Mouse (Mus musculus) forebrain, embryonic 13.5 days (tissue): Measurements from ENCODE around the gene Klf9. TPM values are rescaled to one million over a fixed set of nuclear protein-coding genes. Genes with fewer than 3 reads are reported as not detected.

Experiments used
- ATAC-seq: fragments of 200-750 bp; cut with Nextera tagmentation; 2 replicates; pipeline ENCODE4 v1.8.0; 2017
- H3K27ac ChIP-seq: fragments of 300-500 bp; sonication (generic); 2 replicates; pipeline ENCODE4 v1.5.1; 2015; ENCODE audit warnings: inconsistent platforms, mild to moderate bottlenecking, moderate library complexity
- H3K27me3 ChIP-seq: fragments of 300-500 bp; sonication (generic); 2 replicates; pipeline ENCODE4 v1.6.1; 2015; ENCODE audit warnings: mild to moderate bottlenecking, inconsistent platforms
- H3K36me3 ChIP-seq: fragments of 300-500 bp; sonication (generic); 2 replicates; pipeline ENCODE4 v1.6.1; 2015; ENCODE audit warnings: mild to moderate bottlenecking, inconsistent platforms; ENCODE audit not compliant: poor library complexity, severe bottlenecking
- H3K4me1 ChIP-seq: fragments of 300-500 bp; sonication (generic); 2 replicates; pipeline ENCODE4 v1.6.1; 2015; ENCODE audit warnings: inconsistent platforms
- H3K4me2 ChIP-seq: fragments of 300-500 bp; sonication (generic); 2 replicates; pipeline ENCODE4 v1.6.1; 2015; ENCODE audit warnings: inconsistent platforms, mild to moderate bottlenecking, moderate library complexity
- H3K4me3 ChIP-seq: fragments of 300-500 bp; sonication (generic); 2 replicates; pipeline ENCODE4 v1.5.1; 2015; ENCODE audit warnings: mild to moderate bottlenecking, inconsistent platforms
- H3K9ac ChIP-seq: fragments of 300-500 bp; sonication (generic); 2 replicates; pipeline ENCODE4 v1.6.1; 2015; ENCODE audit warnings: mild to moderate bottlenecking, inconsistent platforms
- H3K9me3 ChIP-seq: fragments of 300-500 bp; sonication (generic); replicated peaks from 2 replicates; pipeline ENCODE4 v1.6.1; 2016; ENCODE audit warnings: inconsistent platforms
- WGBS: fragments of 180-500 bp; shearing (Covaris S2); methylation state at CpG from one replicate; pipeline ENCODE4 v1.1.7; 2015; 5-methylcytosine and 5-hydroxymethylcytosine counted together
- polyA plus RNA-seq: library from polyadenylated mRNA; unstranded; fragments of >200 nt; fragmentation: Nextera tagmentation; extraction: Ambion mirVana; gene quantifications from 2 replicates; pipeline ENCODE4 v1.2.1, GENCODE M21; 2015

Klf9 gene
- polyA plus RNA-seq, result 0.97 and 1.0 TPM in 2 replicates

DNA sequence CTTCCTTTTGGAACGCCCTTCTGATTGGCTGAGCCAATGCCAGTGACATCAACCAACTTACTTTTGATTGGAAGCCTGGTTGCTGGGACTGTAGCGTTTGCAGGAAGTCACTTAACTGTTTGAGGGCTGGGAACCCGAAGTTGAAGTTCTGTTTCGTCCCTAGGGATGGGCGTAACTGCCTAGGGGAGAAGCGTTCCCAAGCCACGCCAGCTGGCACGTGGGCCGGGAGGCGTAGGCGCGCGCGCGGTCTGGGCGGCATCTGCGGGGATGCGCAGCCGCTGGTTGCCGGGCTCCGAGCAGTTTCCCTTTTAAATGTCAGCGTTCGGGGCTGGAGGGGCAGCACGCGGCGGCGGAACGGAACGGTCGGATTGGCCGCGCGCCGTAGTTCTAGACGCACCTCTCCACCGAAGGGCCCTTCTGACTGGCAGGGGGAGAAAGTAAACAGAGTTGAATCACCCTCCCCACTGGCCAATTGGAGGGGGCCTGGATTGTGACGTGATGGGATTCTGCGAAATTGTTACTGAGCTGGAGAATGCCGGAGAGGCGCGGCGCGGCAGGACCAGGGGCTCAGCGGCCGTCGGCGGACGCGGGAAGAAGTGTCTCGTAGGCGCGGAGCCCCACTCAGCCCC lies at the start of gene Klf9:
Gene Klf9, plus strand, starts transcription at position 538 of the 629 bp plus-strand sequence.
- H3K27me3 ChIP-seq, result peaks cover 53% of the 10 kb centered on the region

DNA sequence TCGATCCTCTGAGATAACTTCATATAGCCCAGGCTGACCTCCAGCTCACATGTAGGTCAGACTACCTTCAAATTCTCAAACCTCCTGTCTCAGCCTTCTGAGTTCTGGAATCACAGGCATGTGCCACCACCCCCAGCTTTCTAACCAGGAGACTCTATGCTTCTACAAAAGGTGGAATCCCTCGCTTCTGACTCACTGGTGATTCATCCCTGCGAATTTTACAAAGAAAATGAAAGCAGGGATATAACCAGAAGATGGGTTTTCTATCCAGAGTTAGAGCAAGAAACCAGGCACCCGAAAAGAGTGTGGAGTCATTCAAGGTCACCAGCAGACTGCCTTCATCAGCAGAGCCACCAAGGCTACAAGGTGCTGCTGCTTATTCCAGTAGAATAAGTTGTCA lies 49.4 kb upstream of the Klf9 start:
- WGBS, result 90% methylated on average over 4 of the region's 4 CpGs
- Histone ChIP-seq H3K4me3 (no peak overlapping the region), H3K27me3 (no peaks in the 10 kb centered on the region), H3K9ac (no peak overlapping the region), H3K36me3 (no peaks in the 10 kb centered on the region), H3K9me3 (no peaks in the 10 kb centered on the region), H3K4me2 (no peak overlapping the region), H3K4me1 (no peaks in the 10 kb centered on the region), H3K27ac (no peak overlapping the region)
- ATAC-seq, result no peak

More for the DNA sequence above, at the start of gene Klf9:
- peak within 1 kb of the TSS; percentile 14; the same call in 1 of the 2 replicates for H3K27ac ChIP-seq
- ATAC-seq, result peak; percentile 94
- no peaks in the 10 kb centered on the region for H3K36me3 ChIP-seq
- H3K4me2 ChIP-seq, result peak within 1 kb of the TSS; percentile 95
- H3K4me1 ChIP-seq, result peaks cover 28% of the 10 kb centered on the region
- H3K4me3 ChIP-seq, result peak within 1 kb of the TSS; percentile 53
- H3K9ac ChIP-seq, result peak within 1 kb of the TSS; percentile 65
- WGBS, result under 1% methylated on average over 51 of the region's 52 CpGs
- no peaks in the 10 kb centered on the region for H3K9me3 ChIP-seq

- no peak overlapping the region for H3K27ac ChIP-seq
- H3K4me2 ChIP-seq, result no peak overlapping the region
- no peaks in the 10 kb centered on the region for H3K36me3 ChIP-seq
- no peaks in the 10 kb centered on the region for H3K27me3 ChIP-seq
- WGBS, result 87% methylated on average over 5 of the region's 5 CpGs
- no peak overlapping the region for H3K9ac ChIP-seq
- H3K4me3 ChIP-seq, result no peak overlapping the region
- no peaks in the 10 kb centered on the region for H3K4me1 ChIP-seq
- H3K9me3 ChIP-seq, result no peaks in the 10 kb centered on the region
- no peak for ATAC-seq
Measured at GRCm38 (mm10) chr19:23093548-23093947, 47.5 kb upstream of the Klf9 start.

GRCm38 (mm10) chr19:23094906-23095305 lies 46.1 kb upstream of the Klf9 start:
- Histone ChIP-seq H3K4me2 (no peak overlapping the region), H3K4me3 (no peak overlapping the region), H3K9me3 (no peaks in the 10 kb centered on the region), H3K4me1 (no peaks in the 10 kb centered on the region), H3K36me3 (no peaks in the 10 kb centered on the region), H3K27me3 (no peaks in the 10 kb centered on the region), H3K9ac (no peak overlapping the region), H3K27ac (no peak overlapping the region)
- ATAC-seq, result no peak
- 42% methylated on average over 3 of the region's 3 CpGs for WGBS

DNA sequence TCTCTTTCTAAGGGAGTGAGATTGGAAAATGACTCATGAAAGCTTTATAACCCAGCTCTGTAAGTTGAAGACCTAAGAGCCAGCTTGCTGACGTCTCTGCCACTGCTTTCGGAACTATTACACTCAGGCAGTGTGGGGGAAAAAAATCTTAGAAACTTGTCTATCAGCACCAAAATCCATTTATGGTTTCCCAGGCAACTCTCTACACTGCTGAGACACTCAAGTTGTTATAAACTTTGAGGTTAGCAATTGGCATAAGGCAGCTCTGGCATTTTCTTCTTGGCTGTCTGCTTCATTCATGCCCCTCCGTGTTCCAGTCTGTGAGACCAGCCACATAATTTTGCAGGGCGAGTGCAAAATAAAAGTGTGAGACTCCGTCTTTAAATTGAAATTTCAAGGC lies 34.2 kb upstream of the Klf9 start:
- no peak overlapping the region for H3K4me3 ChIP-seq
- WGBS, result 80% methylated on average over 5 of the region's 5 CpGs
- no peak overlapping the region for H3K4me2 ChIP-seq
- H3K9me3 ChIP-seq, result no peaks in the 10 kb centered on the region
- H3K36me3 ChIP-seq, result no peaks in the 10 kb centered on the region
- H3K9ac ChIP-seq, result no peak overlapping the region
- no peaks in the 10 kb centered on the region for H3K4me1 ChIP-seq
- no peak for ATAC-seq
- H3K27ac ChIP-seq, result no peak overlapping the region
- no peaks in the 10 kb centered on the region for H3K27me3 ChIP-seq

DNA sequence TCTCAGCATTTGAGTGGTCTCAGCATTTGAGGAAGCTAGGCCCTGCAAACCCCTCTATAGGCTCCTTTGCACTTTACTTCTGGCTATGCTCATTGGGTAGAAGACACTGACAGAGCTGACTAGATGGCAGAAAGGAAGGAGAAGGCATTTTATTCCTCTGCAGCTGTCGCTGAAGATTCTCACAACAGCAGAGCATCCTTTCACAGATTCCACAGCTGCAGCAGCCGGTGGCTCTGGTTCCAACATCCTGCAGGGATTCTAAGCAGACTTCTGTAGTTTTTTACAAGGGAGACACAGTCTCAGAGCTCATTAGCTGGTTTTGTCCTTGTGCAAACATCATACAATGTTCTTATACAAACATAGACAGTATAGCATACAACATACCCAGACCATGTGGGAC lies 33.7 kb upstream of the Klf9 start:
- no peak for ATAC-seq
- Histone ChIP-seq H3K4me3 (no peak overlapping the region), H3K4me1 (no peaks in the 10 kb centered on the region), H3K4me2 (no peak overlapping the region), H3K9ac (no peak overlapping the region), H3K9me3 (no peaks in the 10 kb centered on the region), H3K36me3 (no peaks in the 10 kb centered on the region), H3K27ac (no peak overlapping the region), H3K27me3 (no peaks in the 10 kb centered on the region)
- WGBS, result 61% methylated on average over 2 of the region's 2 CpGs

- no peak overlapping the region for H3K4me3 ChIP-seq
- H3K4me1 ChIP-seq, result no peaks in the 10 kb centered on the region
- ATAC-seq, result no peak
- H3K4me2 ChIP-seq, result no peak overlapping the region
- no peak overlapping the region for H3K27ac ChIP-seq
- H3K9me3 ChIP-seq, result no peaks in the 10 kb centered on the region
- H3K27me3 ChIP-seq, result no peaks in the 10 kb centered on the region
- no peak overlapping the region for H3K9ac ChIP-seq
- no peaks in the 10 kb centered on the region for H3K36me3 ChIP-seq
- 16% methylated on average over 10 of the region's 10 CpGs for WGBS
Measured at GRCm38 (mm10) chr19:23121875-23122274, 19.2 kb upstream of the Klf9 start.

- H3K36me3 ChIP-seq, result no peaks in the 10 kb centered on the region
- ATAC-seq, result no peak
- no peak overlapping the region for H3K9ac ChIP-seq
- no peaks in the 10 kb centered on the region for H3K9me3 ChIP-seq
- H3K4me2 ChIP-seq, result no peak overlapping the region
- WGBS, result 83% methylated on average over 7 of the region's 7 CpGs
- H3K4me1 ChIP-seq, result no peaks in the 10 kb centered on the region
- H3K27ac ChIP-seq, result no peak overlapping the region
- H3K4me3 ChIP-seq, result no peak overlapping the region
- H3K27me3 ChIP-seq, result no peaks in the 10 kb centered on the region
Measured at GRCm38 (mm10) chr19:23124023-23124550, 16.9 kb upstream of the Klf9 start.

DNA sequence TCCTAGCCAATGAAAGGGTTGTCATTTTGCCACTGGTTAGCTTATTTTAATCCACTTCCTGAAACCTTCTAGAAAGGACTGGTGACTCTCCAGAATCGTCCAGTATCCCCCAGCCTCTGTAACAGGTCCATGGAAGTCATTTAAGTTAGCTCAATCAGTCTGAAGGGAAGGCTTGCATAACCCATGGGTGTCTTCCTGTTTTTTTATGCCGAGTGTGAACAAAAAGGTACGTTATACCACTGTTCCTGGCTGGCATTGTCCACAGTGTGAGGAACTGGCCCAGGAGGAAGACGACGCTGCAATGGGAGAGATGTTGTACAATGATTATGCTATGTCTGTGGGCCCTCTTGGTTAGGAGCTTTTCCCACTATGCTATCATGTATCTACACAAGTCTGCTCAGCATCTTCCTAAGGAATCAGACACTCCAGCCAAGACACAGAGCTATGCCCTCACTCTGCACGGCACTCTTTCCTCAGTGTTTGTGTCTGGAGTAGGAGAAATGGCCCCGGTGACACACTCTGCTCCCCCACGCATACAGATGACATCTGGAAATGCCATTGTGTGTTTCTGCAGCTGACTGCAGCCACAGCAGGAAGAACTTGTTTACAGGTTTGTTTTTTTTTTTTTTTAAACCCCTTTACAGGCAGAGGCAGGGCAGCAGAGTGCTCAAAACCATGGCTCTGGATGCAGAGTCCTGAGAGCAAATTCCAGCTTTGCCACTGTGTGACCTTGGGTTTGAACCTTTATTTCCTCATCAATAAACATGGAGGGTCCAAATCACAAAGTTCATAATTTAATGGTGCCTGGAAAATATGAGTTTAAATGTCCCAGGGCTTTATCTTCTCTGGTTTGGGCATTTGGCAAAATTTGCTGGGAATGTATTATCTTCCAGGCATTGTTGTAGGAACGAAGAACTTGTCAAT lies 15.5 kb upstream of the Klf9 start:
- WGBS, result 80% methylated on average over 9 of the region's 9 CpGs
- Histone ChIP-seq H3K4me1 (no peaks in the 10 kb centered on the region), H3K4me3 (no peak overlapping the region), H3K27ac (no peak overlapping the region), H3K27me3 (no peaks in the 10 kb centered on the region; the same call in 1 of the 2 replicates), H3K9me3 (no peaks in the 10 kb centered on the region), H3K4me2 (no peak overlapping the region), H3K9ac (no peak overlapping the region), H3K36me3 (no peaks in the 10 kb centered on the region)
- no peak for ATAC-seq

GRCm38 (mm10) chr19:23129908-23130307 lies 11.1 kb upstream of the Klf9 start:
- peaks cover 31% of the 10 kb centered on the region for H3K27me3 ChIP-seq
- no peaks in the 10 kb centered on the region for H3K9me3 ChIP-seq
- H3K36me3 ChIP-seq, result no peaks in the 10 kb centered on the region
- no peak overlapping the region for H3K4me2 ChIP-seq
- no peak for ATAC-seq
- peaks cover 18% of the 10 kb centered on the region for H3K4me1 ChIP-seq
- H3K4me3 ChIP-seq, result no peak overlapping the region
- H3K9ac ChIP-seq, result no peak overlapping the region
- WGBS, result 92% methylated on average over 2 of the region's 2 CpGs
- no peak overlapping the region for H3K27ac ChIP-seq

DNA sequence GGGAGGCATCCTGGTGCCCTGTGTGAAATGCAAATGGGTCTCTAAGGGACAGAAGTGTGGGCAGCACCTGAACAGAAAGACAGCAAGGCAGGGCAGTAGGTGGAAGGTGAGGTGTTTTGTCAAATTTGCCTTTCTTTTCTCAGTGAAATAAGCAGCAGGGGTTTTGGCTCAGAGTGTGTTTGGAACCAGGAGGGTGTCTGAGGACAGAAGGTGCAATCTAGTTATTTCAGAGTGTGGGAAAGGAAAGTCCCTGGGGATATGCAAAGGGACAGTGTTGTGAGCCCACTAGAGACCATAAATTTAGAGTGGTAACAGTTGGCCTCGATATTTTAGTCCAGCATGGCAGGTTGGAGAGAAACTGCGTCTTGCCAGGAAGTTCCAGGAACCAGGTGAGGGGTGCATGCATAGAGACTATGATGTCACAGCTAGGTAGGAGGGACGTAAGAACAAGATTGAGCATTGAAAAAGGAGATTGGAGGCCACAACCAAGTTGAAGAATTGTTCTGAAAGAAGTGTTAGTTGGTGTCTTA lies 8.9 kb upstream of the Klf9 start:
- WGBS, result 70% methylated on average over 3 of the region's 3 CpGs
- no peak overlapping the region for H3K4me3 ChIP-seq
- peaks cover 52% of the 10 kb centered on the region for H3K27me3 ChIP-seq

More for the DNA sequence above, 8.9 kb upstream of the Klf9 start:
- no peaks in the 10 kb centered on the region for H3K9me3 ChIP-seq
- H3K9ac ChIP-seq, result no peak overlapping the region
- H3K4me1 ChIP-seq, result peaks cover 38% of the 10 kb centered on the region
- no peak overlapping the region for H3K4me2 ChIP-seq
- no peak for ATAC-seq
- no peaks in the 10 kb centered on the region for H3K36me3 ChIP-seq
- no peak overlapping the region for H3K27ac ChIP-seq
